Mouse (Mus musculus): Measurements from ENCODE around the gene Ufd1.
"Not testable (repeated sequence)": the region's sequence is repeated elsewhere in the genome, so short reads cannot be mapped to it uniquely, and the experiment has no call there.

Ufd1 gene

DNA sequence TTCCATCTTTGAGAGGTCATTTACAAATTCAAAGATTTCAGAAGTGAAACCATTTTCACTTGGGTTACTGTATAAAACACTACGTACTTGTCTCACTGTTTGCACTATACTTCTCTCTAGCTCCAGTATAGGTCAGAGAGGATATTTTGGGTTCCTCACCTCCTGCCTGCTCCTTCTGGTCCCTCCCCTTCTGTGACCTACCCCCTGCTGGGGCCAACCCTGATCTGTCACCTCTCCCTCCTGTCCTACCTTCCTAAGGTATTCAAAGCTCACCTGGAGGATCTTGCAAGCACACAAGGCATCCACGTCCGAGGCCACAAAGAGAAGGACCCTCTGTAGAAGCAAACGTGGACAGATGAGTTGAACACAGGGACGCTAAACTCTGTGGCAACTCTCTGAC lies 547 bp upstream of the Ufd1 start:
- no peak for DNase-seq

DNA sequence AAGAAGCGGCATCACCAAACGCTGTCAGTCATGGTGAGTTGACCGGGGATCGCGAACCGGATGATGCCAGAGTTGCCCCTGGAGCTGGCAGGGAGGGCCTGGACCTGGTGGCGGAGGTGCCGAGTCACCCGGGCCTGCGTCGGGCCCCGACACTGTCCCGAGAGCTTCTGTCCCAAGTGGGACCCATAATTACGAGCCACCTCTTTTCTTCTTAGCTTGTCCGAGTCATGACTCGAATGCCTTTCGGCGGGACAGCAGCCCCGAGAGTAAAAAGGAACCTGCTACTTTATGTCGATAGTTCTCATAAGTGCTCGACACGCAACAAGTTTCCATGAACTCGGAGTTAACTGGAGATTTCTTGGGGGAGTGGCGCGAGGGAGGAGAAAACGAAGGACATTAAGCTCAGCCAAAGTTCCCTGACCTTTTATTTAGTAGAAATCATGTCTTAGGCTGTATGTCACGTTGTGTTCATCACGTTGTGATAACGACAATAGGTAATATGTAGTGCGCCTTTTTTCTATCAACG lies 869 bp downstream of the Ufd1 start:
- no peak for DNase-seq

DNA sequence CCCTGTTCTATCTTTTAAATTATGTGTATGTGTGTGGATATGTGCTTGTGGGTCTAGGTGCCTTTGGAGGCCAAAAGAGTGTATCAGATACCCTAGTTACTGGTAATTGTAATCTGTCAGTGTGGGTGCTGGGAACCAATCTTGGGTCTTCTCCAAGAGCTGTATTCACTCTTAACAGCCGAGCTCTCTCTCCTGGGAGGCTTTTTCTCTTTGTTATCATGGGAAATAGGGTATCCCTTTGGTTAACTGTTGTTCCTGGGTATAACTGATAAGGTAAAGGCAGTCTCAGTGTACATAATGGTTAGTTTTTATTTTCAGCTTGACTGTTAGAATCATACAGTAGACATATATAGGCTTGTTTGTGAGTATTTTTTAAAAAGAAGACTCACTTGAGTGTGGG lies 10.8 kb downstream of the Ufd1 start:
- no peak for DNase-seq

DNA sequence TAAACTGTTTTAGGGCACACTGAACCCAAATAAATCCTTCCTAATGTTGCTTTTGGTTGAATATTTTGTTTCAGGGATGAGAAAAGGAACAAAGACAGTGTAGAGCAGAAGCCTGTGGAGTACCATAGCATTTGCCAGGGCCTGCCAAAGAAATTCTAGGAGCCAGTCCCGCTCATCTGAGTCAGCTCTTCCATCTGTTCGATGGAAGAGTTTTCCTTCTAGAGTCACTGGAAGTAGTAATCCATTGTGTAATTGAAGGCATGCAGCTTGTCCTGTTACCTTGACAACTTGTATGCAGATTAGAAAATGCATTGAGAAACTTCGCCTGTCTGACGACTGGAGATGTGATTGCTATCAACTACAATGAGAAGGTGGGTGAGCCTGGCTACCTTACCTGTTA lies 11.3 kb downstream of the Ufd1 start:
- DNase-seq = no peak

DNA sequence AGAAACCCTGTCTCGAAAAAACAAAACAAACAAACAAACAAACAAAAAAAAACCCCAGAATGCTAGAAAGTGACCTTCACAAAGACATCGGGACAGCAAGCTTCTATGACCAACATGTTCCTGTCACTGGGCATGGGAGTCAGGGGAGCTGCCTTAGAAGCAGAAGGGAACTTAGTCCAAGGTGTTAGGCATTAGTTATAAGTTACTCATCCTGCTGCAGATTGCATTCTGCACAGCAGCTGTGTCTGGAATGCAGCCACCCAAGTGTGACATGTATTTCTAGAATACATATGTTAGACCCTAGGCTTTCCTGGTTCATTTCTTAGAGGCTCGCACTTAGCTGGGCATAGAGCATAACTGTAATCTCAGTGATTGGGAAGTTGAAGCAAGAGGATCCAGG lies 17.1 kb downstream of the Ufd1 start:
- DNase-seq = no peak

DNA sequence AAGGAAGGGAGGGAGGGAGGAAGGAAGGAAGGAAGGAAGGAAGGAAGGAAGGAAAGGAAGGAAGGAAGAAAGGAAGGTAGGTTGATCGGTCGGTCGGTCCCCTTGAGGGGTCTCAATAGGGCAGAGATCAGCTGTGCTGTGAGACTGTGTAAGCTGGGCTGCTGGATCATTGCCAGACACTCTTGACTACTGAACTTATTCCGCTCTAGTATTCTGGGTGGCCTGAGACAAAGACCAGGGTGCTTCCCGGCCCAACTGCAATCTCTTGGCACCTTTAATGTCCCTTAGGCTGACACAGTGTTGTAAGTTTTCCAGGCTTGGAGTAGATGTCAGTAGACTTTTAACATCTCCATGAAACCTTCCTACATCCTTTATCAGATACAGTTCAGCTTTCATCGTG lies 17.5 kb downstream of the Ufd1 start:
- DNase-seq = no peak

DNA sequence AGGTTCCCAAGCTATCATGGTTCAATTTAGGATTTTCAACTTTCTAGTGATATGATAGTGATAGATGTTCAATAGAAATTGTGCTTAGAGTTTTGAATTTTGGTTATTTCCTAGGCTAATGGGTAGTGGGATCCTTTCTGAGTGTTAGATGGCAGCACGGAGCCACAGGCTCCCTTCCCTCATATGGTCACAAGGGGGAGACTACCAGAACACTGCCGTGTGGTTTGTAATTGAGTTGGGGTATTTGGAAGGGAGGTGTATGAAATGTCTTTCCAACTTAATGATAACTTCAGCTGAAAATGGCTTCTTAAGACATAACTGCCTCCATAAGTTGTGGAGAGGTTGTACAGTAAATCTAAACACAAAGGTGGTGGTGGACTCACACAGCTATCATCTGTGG lies 21.9 kb downstream of the Ufd1 start:
- no peak for DNase-seq

DNA sequence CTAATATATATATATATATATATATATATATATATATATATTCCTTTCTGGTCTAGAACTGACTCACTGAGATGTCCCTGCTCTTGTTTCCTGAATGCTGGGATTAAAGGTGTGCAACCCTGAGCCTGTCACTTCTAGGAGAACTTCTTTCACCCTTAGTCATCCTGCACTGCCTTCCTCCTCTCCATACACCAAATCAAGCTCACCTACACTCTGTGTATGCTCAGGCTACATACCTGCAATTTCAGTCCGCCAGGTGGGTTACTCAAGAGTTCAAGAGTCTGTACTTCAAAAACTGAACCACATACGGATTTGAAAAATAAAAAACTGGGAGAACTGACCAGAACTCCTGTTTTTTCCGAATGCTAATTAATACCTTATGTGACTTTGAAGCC lies 24.5 kb downstream of the Ufd1 start:
- no peak for DNase-seq

DNA sequence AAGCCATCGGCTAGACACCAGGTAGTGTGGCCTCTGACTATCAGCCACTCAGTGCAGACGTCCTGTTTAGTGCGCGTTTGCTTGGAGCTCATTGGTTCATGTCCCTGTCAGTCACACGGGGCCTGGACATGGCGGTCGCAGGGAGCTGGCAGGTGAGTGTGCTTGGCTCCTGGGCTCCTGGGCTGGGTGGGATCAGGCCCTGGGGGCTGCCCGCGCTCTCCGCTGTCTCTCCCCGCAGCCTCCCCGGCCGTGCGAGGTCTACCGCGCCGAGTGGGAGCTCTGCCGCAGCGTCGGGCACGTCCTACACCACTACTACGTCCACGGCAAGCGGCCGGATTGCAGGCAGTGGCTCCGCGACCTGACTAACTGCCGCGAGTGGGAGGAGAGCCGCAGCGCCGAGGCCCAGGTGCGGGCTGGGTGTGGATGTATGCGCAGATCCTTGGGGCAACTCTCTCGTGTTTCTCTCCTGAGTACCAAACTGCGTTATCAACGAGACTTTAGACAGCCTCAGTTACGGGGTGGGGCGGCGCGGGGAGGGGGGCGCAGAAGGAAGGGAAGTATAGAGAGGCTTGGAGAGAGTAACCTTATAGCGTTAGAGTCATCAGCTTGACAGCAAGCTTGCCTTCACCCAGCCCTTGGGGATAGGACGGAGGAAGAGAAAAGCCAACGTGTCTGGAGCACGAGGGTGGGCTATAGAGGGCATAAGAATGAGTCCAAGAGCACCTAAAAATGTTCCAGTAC lies 25.1 kb downstream of the Ufd1 start, which contains the start of the genes 2510002D24Rik and Gm28539:
Gene 2510002D24Rik (plus strand): TSS at position 111 of the 741 bp plus-strand sequence.
Gene Gm28539 (plus strand): TSS at position 117 of the 741 bp plus-strand sequence.
- DNase-seq = peak; percentile 96

DNA sequence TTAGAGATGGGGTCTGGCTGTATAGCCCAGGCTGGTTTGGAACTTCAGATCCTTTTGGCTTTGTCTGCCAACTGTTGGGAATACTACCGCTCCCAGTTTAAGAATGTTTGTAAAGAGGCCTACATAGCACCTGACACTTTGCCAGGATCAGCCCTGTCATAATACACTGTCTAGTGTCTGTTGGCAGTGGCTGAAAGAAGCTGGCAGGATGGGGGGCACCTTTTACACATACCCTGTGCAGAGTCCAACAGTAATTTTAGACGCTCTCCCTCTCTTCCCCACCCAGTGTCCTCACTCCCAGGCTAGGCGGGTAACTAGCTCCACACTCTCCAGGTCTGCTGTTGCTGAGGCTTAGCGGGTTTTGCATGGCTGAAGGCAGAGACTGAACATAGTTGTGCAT lies 26.8 kb downstream of the Ufd1 start:
- no peak for DNase-seq

DNA sequence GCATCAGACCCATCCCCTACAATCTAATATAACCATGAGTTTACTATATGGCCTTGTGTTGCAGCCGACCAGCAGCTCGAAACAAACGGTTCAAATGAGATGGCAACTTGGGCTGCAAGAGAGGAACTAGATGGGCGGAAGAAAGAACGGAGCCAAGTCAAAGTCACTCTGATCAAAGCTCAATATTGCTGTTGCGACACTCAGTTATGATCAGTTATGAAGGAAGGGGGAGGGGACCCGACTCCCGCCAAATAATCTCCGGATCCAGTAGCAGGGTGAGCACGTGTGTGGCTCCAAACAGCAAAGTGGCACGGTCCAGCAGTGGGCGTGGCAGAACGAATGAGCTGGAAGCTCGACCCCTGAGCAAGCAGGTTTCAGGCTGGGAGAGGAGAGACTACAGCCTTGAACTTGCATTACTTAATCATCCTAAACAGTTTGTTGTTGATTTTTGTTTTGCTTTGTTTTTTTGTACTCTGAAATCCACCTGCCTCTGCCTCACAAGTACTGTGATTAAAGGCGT lies 34.8 kb downstream of the Ufd1 start:
- DNase-seq = no peak

DNA sequence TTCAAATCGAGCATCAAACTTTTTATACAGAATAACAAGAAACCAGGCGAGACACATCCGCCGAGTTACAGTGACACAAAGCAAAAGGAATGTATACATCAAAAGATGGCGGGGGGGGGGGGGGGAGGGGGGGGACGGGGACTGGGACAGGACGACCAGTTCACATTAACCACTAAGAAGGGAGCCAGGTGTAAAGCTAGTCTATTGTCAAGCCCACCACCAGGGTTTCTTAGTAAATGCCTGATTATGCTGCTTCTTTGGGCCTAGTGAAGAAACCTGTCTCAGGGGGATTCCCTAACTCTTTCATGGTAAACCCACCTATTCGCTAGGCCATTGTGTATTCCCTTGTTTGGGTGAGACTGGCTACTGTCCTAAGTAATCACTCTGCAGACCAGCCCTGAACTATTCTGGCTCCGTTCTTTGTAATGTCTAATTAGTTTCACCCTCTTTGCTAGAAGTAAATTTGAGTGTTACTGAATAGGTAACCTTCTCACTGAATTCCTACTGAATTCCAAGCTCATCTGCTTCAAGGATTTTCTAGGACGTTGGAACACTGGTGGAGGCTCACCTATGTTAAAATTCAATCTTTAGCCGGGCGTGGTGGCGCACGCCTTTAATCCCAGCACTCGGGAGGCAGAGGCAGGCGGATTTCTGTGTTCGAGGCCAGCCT lies 38.1 kb downstream of the Ufd1 start:
- not testable (repeated sequence) for DNase-seq

DNA sequence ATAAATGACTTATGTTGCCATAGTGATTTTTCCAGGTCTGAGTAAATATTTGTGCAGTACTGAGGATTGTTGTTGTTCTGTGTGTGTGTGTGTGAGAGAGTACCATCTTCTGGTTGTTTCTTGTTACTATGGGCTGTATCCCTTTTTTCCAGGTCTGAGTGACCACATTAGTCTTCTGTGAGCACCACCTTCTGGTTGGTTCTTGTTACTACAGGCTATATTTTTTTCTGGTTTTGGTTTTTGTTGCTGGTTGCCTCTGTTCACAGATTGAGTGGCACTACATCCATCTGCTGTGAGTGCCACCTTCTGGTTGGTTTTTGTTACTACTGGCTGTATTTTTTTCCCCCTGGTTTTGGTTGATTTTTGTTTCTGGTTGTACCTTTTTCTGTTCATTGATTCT lies 47.0 kb downstream of the Ufd1 start:
- peak; percentile 16 for DNase-seq

DNA sequence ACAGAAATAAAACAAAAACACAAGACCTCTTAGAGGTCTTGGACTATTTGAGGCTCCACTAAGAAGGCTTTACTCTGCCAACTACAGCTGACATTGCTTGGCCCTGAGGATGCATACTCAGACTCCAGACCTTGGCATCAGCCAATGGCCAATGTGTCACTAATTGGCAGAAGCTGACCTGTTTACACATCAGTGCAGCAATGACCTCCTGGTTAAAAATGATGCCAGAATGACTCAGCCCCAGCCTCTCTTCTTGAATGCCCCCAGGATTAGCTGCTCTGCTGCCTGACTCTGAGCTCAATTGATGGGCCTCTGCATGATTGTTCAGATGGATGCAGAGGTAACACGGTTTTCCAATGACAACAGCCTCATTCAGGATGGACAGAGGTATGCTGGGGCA lies 48.6 kb downstream of the Ufd1 start:
- no peak for DNase-seq

DNA sequence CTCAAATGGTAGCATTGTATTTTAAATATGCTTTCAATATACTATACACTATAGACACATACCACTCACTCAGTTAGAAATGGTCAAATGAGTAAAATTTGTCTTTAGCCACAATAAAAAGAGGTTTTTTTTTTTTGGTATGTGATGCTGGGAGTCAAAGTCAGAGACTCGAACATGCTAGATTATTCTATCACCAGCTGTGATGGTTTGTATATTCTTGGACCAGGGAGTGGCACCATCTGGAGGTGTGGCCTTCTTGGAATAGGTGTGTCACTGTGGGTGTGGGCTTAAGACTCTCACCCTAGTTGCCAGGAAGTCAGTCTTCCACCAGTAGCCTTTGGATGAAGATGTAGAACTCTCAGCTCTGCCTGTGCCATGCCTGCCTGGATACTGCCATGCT lies 58.9 kb downstream of the Ufd1 start:
- DNase-seq = not testable (repeated sequence)

DNA sequence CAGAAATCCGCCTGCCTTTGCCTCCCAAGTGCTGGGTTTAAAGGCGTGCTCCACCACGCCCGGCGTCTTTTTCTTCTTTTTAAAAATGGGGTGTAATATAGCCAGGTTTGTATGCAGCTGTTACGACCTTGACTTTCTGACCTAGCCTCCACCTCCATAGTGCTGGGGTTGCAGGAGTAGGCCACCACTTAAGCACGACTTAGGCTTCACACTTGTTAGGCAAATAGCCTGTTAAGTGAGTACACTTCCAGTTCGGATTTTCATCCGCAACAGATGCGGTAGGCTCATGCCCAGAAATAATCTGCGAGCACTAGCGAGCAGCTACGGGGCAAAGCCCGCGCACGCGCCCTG lies 64.5 kb downstream of the Ufd1 start:
- no peak for DNase-seq

DNA sequence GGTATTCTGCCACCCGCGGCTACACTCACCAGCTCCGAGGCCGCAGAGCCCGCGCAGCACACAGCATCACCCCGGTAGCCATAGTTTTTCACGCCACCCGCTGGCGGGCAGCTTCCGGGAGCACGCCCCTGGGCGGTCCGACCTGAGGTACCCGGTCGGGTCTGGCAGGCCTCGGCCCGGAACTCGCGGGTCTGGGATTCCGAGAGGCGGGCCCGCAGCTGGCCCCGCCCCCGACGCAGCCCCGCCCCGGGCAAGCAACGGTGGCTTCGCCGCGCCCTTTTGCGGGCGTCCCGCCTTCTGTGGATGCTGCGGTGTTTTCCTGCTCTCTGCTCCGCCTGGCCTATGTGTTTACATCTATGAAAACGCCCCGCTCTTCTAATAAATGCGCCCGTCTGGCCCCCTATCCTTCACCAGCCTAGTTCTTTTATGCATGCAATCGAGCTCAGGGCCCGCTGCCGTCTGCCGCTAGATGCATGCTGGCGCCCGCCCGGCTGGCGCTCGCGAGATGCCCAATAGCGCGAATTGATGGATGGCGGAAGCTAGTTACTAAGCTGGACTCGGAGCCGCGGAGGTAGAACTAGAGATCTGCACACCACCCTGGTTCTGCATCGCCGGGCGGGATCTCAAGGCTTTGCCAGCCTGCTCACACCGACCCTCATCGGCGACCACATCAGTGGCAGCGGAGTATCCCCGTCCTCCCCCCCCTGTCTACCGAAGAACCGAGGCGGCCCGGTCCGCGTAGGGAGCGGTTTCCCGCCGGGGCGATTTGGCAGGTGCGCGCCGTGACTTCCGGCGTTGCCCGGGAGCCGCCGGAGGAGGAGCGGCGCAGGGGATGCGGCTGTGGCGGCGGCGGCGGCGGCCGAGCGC lies 65.1 kb downstream of the Ufd1 start, which contains the start of the genes Mrpl40 and Hira:
Gene Mrpl40 (minus strand): TSS at position 421 of the 867 bp plus-strand sequence.
Gene Hira (plus strand): TSS at position 596 of the 867 bp plus-strand sequence.
- peak; percentile 94 for DNase-seq

DNA sequence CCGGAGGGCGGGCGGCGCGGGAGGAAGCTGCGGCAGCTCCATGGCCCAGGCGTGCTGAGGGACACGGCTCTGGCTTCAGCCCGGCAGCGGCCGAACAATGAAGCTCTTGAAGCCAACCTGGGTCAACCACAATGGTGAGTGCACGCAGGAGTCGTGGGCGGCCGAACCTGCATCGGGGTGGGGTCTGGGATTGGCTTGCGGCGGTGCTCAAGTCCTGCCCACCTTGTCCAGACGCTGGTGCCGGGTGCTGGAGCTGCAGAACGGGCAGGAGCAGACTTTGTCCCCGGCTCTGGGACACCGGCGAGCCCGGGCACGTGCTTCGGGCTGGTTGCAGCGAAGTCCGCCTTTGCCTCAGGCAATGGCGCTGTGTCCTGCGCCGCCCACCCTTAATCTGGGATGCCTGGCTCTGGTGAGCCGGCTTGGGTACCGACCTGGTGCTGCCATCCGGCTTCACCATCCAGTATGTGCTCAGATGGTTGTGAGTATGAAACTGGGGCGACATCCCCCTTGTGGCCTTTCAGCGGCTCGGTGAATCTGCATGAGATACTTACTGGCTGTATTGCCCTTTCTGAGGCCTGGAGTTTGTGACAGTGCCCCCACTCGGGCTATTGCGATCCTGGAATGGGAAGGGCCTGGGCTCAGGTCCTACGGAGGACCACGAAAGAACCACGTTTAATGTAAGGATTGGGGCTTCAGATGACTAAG lies 66.0 kb downstream of the Ufd1 start:
- peak; percentile 74 for DNase-seq

DNA sequence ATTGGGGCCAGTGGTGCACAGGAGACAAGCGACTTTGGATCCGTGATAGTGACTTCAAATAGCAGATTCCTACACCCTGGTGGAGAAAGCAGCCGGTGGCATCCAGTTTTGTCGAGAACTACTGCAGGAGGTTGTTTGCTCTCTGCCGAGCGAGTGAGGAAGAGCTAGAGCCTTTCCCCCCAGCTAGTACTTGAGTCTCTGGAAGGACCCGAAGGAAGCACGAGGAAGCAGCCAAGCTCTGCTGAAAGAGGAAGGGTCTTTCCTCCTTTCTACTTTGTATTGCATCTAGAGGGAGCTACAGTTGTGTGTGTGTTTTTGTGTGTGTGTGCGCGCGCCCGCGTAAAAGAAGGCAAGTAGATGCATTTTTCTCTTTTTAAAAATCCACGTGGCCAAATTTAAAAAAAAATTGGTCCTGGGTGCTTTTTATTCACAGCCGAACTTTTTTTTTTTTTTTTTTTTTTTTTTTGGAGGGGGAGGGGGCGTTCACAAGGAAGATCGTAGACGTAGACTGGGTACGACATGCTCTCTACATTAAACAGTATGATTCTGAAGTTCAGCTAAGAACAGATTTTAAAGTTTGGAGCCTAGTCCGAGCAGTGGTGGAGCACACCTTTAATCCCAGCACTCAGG lies 66.6 kb downstream of the Ufd1 start:
- no peak for DNase-seq

DNA sequence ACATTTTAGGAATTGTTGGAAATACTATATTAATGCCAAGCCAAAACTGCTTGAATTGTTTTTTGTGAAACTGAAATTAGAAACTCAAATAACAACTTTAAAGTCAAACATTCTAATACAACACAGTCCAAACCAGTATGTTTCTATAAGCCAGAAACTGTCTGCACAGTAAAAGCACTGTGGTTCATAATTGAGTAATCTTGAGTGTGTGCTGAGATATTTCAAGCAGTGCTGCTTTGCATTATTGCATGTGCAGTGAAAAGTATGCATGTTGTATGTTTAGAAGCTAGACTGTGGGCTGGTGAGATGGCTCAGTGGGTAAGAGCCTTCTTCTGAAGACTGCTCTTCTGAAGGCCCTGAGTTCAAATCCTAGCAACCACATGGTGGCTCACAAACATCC lies 72.5 kb downstream of the Ufd1 start:
- DNase-seq = no peak
